Mouse (Mus musculus) c-Kit-positive CD71-negative TER-119-negative erythroid progenitor cells, embryonic 14.5 days (primary cell): ENCODE measurements around the gene Plxnb1.

Experiments
- DNase-seq: peaks from one replicate; pipeline ENCODE4 v3.0.0-alpha.2; 2013; ENCODE audit warnings: low read depth

The Plxnb1 gene

DNA sequence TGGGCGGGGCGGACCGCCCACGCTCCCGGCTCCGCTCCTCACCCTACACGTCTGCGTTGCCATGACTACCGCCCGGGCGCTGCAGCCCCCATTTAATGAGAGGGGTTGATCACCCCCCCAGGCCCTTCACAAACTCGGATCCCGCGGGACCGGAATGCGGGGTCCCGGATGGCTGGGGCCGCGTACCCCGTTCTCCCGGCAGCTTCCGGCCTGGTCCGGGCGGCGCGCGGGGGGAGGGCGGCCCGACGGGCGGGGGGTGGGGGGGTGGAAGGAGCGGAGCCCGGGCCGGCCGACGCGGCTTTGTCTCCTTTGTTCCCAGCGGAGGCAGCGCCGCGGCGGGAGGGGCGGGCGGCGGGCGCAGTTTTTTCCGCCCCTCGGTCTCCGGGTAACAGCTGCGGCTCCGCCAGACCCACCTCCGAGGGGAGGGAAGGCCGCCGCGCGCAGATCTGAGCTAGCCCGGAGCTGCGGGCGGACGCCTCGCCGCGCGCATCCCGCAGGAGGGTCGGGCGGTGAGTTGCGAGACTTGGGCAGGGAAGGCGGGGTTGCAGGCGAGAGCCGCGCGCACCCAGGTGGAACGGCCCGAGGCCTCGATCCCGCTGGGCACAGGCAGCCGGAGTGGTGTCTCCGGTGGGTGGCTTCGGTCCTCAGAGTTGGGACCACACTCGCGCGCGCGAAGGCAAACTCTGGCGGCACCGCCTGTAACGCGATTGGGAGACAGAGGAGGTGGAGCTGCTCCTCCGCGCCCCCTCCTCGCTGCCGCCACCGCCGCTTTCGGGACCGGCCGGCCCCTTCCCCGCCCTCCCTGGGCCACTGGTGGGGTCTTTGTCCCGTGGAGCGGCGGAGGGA lies at the start of gene Plxnb1:
TSS of gene Plxnb1 (plus strand) at position 253 of the 846 bp plus-strand sequence.
- DNase-seq, result no peak

DNA sequence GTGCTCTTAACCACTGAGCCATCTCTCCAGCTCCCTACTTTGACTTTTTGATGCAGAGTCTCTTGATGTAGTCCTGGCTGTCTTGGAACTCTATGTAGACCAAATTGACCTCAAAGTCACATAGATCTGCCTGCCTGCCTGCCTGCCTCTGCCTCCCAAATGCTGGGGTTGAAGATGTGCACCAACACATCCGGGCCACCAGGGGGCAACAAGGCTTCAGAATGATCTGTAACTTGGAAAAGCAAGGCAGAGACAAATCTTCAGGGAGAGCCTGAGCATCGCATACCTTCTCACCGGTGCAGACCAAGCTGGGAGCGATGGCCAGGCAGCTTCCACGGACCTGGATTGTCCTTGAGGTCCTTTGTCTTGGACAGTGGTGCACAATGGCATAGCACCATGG lies 48.9 kb upstream of the Plxnb1 start:
- DNase-seq, result peak; percentile 59

DNA sequence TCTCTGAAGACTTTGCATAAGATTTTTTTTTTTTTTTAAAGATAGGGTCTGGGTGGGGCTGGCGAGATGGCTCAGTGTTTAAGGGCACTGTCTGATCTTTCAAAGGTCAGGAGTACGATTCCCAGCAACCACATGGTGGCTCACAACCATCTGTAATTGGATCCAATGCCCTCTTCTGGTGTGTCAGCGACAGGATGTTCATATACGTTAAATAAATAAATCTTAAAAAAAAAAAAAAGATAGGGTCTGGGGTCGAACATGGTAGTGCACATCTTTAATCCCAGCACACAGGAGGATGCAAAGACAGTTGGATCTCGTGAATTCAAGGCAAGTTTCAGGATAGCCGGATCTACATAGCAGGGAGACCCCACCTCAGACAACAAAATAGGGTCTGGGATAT lies 45.9 kb upstream of the Plxnb1 start:
- no peak for DNase-seq

DNA sequence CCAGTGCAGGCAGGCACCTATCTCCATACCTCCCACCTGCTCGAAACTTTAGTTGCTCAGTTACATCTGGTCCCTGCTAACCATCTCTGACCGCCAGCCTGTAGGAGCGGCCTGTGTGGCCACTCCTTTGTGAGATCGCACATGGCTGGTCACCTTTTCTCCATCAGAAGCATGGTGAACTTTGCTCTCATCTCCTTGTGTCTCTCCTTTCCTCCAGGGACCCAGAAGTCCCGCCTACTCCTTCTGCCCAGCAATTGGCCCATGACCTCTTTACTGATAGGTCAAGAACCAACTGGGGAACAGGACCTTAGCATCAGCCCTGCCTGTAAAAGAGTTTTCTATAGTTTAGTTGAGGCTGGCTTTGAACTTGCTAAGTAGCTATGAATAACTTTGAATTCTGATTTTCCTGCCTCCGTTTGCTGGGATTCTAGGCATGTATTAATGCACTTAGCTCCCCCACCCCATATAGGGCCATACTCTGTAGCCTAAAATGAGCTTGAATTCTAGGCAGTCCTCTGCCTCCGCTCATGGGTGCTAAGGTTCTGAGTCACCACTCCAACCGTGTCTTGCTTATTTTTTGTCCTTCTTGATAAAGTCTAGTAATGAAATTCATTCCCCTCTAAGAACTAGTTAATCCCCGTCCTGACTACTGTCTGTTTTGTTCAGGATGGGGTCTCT lies 45.1 kb upstream of the Plxnb1 start:
- no peak for DNase-seq

DNA sequence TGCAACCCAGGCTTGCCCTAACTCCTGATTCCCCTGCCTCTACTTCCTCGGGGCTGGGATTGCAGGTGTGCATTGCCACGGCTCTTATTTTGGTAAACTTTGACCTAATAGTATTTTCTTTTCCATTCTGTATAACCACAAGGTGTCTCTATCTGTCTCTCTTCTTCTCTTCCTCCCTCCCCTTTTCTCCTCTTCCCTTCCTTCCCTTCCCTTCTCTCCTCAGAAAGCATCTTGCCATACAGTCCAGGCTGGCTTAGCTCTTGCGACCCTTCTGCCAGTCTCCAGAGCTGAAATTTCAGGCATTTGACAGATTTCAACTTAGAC lies 44.6 kb upstream of the Plxnb1 start:
- no peak for DNase-seq

DNA sequence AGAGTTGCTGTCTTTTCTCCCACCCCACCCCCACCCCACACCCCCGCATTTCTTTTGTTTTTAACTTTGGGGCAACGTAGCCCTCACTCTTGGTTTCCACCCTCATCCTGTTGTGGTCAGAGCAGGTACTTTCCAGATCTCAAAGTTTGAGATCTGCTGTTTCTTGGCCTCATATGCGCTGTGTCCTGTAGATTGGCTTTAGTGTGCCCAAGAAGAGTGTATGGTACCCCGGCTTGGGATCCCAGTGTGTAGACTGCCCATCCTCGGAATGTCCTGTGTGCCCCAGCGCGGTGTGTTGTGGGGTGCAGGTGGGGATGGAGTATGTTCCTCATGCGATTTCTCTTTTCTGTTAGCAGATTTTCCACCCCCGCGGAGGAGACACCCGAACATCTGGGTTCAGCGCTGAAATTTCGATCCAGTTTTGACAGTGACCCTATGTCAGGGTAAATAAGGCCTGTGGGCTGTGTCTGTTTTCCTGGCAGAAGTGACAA lies 44.1 kb upstream of the Plxnb1 start:
- DNase-seq, result no peak

DNA sequence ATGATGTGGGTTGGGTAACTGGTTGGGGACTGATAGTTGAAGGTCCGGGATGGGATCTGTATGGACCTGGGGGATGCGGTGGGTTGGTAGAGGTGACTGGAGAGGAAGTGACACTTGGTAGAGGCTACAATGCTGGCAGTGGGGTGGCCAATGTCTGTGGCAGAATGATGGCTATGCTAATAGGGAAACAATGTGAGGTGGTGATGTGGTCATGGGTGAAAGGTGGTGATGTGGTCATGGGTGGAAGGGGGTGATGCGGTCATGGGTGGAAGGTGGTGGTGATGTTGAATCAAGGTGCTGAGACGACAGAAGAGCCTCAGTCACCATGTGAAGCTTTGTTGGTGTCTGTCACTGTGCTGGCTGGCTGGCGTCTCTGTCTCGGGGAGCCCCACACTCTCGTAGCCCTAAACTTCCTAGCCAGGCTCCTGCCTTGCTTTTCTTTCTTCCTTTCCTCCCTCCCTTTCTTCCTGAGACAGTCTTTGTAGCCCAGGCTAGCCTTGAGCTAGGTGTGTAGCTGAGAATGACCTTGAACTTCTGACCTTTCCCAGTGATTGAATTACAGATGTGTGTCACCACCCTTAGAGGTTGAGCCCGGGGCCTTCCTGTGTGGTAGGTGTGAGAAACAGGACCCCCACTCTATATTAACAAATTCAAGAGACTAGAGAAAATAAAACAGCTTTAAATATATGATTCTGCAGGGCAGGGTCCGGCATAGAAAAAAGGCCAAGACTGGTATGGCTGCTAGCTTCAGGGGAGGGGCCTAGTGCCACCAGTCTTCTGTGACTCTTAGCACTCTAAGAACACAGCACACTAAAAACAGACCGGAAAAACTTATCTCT lies 43.3 kb upstream of the Plxnb1 start:
- DNase-seq, result no peak

DNA sequence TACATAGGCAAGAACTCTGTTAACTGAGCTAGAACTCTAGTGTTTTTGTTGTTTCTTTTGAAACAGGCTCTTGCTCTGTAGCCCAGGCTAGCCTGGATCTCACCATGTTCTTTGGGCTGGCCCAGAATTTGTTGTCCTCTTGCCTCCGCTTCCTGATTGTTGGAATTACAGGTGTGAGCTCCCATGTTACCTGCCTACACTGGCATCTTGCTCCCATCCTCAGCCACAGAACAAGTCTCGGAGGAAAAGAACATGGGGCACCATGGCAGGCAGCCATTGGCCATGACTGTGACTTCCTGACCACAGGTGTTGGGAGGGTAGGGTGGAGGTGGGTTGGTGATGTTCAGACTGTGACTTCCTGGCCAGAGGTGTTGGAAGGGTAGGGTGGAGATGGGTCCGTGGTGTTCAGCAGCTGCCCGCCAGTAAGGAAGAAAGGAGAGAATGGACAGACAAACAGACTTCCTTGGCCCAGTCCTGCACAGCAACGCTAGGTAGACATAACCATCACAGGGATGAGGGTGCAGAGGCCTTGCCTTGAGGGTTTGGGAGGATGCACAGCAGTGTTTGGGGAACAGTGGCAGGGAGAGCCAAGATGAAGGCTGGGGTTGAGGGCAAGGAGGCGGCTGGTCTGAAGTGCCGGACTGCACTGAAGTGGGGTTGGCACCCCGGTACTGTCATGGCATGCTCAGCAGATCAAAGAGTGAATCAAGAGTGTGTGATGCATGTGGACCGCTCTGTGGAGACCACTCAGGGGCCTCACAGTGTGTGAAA lies 42.5 kb upstream of the Plxnb1 start:
- no peak for DNase-seq

DNA sequence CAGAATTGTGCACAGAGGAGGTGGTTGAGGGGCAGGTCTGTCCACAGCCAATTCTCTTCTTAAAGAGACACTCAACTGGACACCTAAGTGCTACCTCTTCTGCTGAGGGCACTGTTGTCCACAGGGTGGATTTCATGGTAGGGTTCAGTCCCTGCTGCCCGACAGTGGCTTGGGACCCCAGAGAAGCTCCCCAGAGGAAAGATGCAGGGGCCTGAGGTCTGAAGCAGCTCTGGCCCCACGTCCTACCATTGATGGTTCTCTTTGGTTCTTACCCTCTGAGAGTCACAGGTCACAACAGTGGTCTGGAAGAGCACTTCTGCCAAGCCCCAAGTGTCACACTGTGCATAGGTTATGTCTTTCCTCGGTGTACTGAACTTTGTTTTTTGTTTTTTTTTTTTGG lies 41.8 kb upstream of the Plxnb1 start:
- no peak for DNase-seq

DNA sequence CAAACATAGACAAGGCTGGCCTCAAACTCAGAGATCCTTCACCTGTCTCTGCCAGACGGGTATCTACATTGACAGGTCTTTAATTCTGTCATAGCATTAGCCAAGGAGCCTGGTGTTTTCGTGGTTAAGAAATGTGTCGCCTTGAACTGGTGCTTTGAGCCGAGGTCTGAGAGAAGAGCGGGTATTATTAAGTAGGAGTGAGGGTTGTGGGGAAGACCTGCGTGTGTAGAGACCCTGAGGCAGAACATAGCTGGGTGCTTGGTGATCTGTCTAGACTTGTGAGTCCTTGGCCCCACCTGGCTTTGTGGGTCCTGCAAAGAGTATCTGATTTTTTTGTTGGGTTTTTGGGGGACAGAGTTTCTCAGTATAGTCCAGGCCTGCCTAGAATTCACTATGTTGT lies 41.3 kb upstream of the Plxnb1 start:
- DNase-seq, result no peak

DNA sequence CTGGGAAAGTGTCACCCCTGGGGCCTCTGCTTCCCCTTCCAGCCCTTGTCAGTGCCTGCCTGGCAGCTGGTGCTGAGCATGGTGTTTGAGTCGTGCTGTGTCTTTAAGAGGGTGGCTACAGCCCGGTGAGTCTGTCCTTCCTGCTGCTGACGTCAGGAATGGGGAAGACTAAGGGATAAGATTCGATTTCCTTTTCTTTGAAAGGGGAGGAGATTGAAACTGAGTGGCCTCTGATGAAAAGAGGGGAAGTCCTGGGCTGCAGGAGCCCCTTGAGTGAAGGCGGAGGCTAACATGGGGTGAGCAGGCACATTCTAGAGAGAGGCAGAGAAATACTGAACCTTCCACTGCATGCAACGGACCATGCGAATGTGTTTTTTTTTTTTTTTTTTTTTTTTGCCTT lies 40.5 kb upstream of the Plxnb1 start:
- peak; percentile 73 for DNase-seq

DNA sequence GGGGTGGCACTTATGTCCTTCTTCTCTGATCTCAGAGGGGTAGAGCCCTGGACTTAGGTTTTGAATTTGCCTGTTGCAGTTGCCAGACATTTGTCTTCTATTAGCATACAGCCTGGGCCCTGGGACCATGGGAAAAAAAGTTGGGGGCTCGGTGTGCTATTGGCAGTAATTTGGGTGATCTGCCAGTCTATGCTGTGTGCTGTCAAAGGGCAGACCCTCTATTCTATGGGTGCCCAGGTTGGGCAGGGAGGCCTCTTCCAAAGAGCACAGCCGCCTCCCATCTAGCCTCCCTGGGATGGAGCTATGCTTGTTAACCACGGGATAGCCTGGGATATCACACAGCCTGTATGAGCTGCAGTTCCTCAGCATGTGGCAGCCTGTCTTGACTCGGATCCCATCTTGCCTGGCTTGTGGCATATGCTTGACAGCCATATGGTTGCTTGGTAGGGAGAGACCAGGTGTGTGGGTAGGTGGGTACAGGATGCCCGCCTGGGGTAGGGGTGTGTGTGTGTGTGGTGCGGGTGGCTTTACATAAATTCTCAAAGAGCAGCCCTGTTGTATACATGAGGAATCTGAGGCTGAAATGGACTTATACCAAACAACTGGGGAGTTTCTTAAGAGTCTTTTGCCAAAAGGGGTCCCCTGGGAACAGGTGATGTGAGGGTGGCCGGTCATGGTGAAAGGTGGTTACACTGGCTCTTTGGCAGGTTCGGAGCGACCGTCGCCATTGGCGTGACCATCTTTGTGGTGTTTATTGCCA lies 39.7 kb upstream of the Plxnb1 start:
- DNase-seq, result no peak

DNA sequence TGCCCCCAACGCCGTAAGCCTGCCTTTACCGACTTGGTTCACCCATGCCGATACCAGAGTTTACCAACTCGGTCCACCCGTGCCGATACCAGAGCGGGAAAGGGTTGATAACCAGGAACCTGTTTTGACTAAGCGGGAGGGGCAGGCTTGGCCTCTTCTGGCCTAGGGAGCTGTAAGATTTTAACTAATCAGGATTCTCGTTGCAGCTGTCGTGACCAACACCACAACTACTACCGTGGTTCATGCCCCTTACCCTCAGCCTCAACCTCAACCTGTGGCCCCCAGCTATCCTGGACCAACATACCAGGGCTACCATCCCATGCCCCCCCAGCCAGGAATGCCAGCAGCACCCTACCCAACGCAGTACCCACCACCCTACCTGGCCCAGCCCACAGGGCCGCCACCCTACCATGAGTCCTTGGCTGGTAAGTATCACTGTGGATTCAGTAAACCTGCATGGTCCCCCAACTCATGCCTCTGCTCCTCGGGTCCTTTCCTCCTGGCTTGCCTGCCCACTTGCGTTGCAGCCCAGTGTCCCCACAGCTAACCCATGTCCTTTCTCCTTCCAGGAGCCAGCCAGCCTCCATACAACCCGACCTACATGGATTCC lies 39.0 kb upstream of the Plxnb1 start:
- DNase-seq, result no peak

DNA sequence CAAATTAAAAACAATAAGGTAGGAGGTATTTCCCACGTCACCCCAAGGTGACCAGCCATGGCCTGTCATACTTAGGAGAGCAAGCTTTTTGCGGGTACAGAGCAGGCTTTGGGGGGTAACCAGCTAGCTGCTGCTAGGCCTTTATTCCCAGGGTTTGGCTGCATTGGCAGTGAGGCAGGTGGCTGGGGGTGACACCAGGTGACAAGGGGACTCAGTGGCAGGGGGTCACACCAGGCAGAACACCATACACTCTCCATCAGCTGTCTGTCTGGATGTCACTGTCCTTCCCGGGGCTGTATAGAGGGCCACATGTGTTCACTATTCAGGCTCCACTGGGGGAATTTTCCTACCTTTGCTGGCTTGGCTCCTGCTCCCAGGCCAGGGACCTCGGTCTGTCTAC lies 38.3 kb upstream of the Plxnb1 start:
- DNase-seq, result no peak

DNA sequence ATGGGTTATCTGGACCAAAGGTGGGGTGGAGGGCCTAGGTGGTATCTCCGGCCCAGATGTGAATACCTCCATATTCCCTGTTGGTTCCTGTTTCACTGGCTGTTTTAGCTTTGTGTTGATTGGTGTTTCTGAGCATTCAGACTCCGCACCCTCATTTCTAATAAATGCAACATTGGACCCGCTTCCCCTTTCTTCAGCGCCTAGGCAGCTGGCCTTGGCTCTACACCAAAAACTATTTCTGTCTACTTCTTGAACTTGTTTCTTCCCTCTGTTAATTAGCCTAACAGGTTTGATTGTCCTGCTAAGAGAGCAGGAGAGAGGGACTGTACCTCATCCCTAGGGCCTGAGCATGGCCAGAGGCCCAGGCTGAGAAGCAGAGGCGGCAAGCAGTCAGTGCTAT lies 37.6 kb upstream of the Plxnb1 start:
- DNase-seq, result no peak

DNA sequence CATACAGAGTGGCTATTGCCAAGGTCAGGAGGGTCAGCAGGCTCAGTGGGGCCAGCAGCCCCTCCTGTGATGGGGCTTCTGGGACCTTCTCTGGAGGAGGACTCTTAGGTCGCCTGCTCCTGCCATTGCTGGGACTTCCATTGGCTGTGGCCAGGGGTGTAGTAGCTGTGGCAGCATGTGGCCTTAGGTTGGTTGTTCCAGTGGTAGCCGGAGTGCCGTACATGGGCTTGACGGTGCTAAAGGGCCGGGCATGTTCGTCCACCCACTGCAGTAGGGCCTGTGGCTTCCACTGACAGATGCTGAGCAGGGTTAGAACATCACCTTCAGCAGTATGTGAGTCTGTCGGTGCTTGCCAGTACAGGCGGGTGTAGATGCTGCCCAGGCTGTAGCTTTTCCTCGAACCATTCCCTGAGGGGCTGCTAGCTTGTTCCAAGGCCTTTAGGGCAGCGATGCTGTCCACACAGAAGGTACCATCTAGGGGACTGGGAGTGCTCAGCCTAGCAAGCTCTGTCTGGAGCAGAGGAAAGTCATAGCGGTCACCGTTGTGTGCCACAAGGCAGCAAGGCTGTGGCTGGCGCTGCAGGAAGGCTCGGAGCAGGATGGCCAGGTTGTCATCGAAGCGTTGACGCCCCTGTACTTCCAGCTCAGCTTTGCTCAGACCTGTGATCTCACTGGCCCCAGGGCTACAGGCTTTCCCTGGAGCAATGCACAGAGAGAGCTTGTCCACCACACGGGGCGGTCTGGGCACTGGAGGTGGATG lies 37.0 kb upstream of the Plxnb1 start:
- DNase-seq, result no peak

DNA sequence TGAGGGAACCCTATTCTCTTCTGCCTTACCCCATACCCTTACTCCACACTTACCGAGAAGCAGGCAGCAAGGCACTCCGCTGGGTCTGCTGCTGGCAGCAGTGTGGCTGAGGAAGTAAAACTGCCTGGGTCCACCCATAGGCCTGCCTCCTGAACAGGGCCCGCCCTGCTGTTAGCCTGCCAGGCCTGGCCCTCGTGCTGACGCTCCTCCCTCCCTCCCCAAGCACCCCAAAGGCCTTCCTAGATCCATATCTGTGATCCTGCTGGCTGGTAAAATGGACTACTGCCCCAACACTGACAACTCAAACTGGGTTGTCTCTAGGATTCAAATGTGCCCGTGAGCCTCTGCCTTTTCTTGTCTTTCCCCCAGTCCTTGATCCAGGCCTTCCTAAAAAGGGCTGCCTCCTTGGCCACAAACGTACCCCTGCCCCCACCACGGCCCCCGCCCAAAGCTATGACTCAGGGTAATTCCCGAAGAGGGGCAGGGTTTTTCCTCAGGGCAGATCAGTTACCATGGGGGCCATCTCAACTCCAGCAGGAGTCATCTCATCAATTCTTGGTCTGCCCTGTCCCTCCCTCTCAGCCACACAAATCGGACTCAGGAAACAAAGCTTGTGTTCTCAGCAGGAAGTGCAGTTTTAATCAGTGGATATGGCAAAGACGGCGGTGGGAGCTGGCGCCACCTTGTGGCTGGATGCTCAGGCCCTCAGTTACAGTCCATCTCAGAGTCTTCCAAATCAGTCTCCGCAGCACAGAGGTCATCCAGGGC lies 35.9 kb upstream of the Plxnb1 start, which contains the start of gene Trex1:
TSS of gene Trex1 (minus strand) at position 599 of the 768 bp plus-strand sequence.
- peak; percentile 73 for DNase-seq

DNA sequence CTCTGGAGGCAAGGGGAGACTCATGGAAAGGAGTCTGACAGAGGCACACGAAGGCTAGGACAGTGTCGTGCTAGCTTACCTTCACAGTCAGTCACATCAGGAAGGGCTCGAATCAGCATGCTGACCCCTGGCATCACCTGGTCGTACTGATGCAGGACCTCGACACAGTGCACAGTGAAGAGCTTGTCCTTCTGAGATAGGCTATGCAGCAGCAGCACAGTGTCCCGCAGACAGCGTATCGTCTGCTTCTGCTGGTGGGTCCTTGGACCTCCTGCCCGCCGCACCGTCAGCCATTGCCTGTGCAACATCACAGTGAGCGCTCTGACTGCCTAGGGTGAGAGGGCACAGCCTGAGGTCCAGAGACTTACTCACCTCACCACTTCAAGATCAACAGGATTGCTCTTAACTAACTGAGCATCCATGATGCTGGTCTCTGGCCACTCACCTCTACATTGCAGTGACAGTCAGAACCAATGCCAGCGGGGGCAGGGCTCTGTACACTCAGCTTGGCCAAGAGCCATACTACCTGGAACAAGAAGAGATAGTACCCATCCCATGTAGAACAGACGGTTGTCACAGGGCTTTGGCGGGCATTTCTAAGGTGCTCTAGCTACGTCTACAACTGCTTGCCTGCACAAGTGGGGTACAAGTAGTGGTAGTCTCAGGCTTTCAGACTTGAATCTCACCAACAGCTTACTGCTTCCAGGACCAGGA lies 34.8 kb upstream of the Plxnb1 start:
- DNase-seq, result no peak
